Mouse (Mus musculus) left cerebral cortex, postnatal 25 days (tissue): ENCODE measurements at regions not wholly inside any gene's neighbourhood (a gene's known extent, or its start where the extent isn't known, plus 50 kb on each side); places are given as distances from the start of the nearest gene placed in this dataset.

Experiments
- DNase-seq, 2 experiments: peaks; one replicate each; pipeline ENCODE4 v3.0.0; 2022; ENCODE audit warnings: low spot score in 2 of 2, mixed read lengths in 1 of 2
- intact Hi-C: fragments of 180-260 bp; cut with DNase I; formaldehyde crosslinking; loops from one replicate; pipeline ENCODE4 v1.15.1; 2025

DNA sequence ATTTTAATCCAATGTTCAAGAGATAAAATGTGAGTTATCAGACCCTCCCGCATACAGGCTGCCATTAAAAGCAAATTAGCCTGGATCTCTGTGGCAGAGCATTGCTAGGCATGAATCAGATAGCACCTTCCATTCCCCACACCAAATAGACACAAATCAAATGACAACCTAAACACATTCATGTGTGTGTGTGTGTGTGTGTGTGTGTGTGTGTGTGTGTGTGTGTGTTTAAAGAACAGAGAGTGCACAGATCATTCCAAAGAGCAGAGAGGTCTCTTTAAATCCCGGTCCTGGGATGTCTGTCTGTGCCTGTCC is 226.5 kb upstream of the Arrdc4 start:
- intact Hi-C loops = loop anchor here (5.0 to 10.0 kb wide), 3 partner anchors 492 to 1389 kb away; partner anchors contain the start of gene Nr2f2
- no peak for DNase-seq

DNA sequence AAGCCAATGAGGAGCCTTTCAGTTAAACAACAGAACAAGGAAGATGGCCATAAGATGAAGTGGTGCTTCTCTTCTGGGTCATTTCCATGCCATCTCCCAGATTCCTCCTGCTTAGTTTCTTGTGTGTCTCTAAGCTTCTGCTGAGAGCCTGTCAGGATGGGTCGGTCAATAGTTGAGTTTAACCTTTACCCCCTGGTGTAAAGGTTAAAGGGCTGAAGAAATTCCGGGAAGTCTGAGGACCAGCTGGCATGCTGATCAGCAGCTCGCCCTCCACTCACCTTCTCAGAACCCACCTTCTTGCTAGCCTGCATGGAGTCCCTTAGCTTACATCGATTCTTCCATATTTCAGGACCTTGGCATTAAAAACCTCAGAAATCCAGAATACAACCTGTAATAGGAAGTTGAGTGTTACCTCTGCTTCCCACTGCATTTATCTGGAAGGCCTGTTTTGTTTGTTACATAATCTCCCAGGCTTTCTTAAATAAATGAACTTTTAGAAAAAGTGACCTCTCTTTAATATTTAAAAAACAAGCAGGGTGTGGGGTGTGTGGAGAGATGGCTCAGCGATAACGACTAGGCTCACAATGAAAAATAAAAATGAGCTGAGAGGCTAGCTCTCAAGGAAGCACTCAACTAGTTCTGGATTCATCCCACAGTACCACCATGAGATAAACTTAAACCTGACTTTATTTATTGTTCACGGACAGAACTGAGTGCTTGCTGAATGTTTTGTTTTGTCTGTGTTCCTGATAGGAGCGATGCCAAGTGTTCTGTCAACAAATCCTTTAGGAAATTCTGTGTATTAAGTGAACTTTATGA is 225.9 kb upstream of the Arrdc4 start:
- DNase-seq = no peak
- intact Hi-C loops = loop anchor here (5.0 to 10.0 kb wide), 3 partner anchors 492 to 1390 kb away; partner anchors contain the start of gene Nr2f2

GRCm38 (mm10) chr7:68945886-68946863 is 197.1 kb upstream of the Arrdc4 start:
- DNase-seq = no peak
- intact Hi-C loops = no loop called here

GRCm38 (mm10) chr7:68930627-68931334 is 181.7 kb upstream of the Arrdc4 start:
- intact Hi-C loops = no loop called here
- no peak for DNase-seq

GRCm38 (mm10) chr7:68929669-68930068 is 180.6 kb upstream of the Arrdc4 start:
- intact Hi-C loops = no loop called here
- DNase-seq = no peak

DNA sequence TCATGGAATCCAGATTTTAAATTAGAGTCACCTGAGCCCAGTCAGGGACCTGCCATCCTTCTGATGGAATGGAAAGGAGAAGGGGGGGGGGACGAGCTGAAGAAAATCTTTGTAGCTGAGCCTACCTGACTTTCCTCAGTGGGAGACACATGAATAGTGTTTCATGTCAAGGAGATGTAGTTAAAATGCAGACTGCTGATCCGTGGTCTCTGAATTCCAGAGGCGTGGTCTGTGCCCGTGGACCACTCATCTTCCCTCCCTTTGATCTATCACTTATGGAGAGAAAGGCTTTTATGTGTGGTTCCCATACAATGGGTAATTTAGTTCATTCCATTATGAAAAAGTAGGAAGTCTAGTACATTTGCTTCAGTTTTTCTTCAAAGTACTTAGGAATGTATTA is 176.6 kb upstream of the Arrdc4 start:
- no peak for DNase-seq
- intact Hi-C loops = no loop called here

GRCm38 (mm10) chr7:68918632-68919435 is 169.8 kb upstream of the Arrdc4 start:
- intact Hi-C loops = loop anchor here (10.0 kb wide), 1 partner anchor 316 kb away; no protein-coding TSS in a partner anchor
- no peak for DNase-seq

GRCm38 (mm10) chr7:68917876-68918200 is 168.8 kb upstream of the Arrdc4 start:
- DNase-seq = no peak
- intact Hi-C loops = loop anchor here (10.0 kb wide), 1 partner anchor 317 kb away; no protein-coding TSS in a partner anchor

DNA sequence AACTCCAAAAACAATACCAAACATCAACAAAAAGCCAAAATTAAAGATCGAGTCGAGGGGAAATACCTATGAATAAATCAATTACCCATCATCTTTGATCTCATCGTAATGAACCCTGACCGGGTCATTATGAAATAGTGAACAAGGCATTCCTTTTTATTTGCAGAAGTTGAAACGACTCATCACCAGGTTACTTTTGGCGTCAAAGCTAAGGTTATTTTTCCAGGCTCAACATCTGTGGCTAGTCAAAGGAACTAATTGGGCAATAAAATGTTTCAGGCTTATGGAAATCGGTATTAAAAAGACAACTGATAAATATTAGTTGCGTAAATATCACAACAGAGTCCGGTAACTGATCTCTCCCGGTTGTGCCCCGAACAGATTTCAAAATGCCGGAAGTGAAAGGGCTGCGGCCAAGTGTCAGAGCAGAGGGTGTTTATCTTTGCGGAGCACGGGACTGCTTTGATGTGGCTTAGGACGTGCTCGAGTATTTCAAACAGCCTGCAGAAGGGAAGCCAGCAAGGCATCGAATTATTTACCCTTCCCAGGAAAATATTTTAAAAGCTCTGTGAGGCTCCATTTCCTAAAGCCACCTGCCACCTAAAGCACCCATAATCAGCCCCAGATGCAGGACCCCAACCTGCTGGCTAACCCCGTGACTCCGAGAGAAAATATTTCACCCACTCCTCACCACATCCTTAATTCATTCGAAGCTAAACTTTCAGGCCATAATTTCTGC is 168.3 kb upstream of the Arrdc4 start:
- intact Hi-C loops = loop anchor here (10.0 kb wide), 1 partner anchor 317 kb away; no protein-coding TSS in a partner anchor

DNA sequence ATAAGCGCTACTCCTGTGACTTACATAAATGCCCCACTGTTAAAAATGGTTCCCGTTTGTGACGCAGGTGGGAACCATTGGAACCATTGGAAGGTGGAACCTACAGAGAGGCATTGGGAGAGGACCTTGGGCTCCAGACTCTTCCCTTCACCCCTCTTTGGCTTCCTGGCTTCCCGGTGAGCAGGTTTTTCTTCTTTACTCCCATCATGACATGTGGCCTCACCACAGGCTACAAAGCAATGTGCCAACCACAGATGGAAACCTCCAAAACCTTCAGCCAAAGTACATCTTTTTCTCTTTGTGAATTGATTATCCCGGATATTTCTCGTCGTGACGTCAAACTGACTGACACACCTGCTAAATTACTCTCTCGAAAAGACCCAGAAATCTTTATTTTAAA is 166.9 kb upstream of the Arrdc4 start:
- intact Hi-C loops = loop anchor here (10.0 kb wide), 1 partner anchor 319 kb away; no protein-coding TSS in a partner anchor

More for the DNA sequence above, 168.3 kb upstream of the Arrdc4 start:
- no peak for DNase-seq

GRCm38 (mm10) chr7:68914344-68914743 is 165.3 kb upstream of the Arrdc4 start:
- DNase-seq = peak; percentile 54 to 86
- intact Hi-C loops = loop anchor here (10.0 kb wide), 1 partner anchor 320 kb away; no protein-coding TSS in a partner anchor

More for the DNA sequence above, 166.9 kb upstream of the Arrdc4 start:
- DNase-seq = no peak

DNA sequence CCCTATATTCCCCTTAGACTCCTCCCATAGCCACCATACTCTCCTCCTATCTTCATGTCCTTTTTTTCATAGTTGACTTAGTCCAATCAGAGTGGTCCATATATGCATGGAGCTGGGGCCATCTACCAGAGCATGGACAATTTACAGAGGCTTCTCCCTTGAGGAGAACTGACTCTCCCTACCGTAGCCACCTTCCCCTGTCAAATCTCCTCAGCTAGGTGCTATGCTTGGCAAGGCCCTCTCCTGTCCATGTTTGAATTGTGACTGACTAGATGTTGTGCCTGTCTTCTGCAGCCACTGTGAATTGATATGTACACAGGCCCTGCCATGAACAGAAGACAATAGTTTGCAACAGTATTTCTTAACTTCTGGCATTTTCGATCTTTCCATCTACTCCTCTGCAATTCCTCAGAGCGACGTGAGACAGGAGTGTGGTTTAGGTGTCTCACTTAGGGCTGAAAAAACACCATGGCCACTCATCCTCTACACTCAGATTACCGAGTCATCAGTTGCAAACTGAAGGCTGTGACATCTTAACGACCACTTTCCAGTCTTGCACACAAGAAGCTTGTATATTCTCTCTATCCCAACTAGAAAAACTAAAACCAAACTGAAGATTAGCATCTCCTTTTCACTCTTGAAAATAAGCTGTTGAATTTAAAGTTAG is 163.1 kb upstream of the Arrdc4 start:
- intact Hi-C loops = loop anchor here (10.0 kb wide), 1 partner anchor 323 kb away; no protein-coding TSS in a partner anchor
- no peak for DNase-seq

- intact Hi-C loops = loop anchor here (10.0 kb wide), 1 partner anchor 323 kb away; no protein-coding TSS in a partner anchor
- DNase-seq = no peak
Measured at GRCm38 (mm10) chr7:68911562-68911961, 162.5 kb upstream of the Arrdc4 start.

DNA sequence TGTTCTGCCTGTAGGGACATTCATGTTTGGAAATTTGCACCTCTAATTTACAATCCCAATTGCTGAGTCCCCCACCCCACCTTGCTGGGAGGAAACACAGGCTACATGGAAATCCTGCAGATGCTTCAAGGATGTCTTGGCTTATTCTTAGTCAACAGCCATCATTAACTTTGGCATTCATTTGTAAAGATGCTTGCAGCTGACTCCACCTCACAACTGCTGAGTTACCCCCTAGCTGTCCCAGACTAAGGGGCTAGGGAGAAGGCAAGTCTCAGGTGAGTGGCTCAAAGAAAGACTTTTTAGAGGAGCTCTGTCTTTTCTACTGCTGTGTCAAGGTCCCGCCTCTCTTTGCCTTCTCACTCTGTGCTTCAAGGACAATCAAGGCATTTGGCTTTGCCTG is 160.7 kb upstream of the Arrdc4 start:
- DNase-seq = no peak
- intact Hi-C loops = loop anchor here (5.0 to 10.0 kb wide), 2 partner anchors 52 to 325 kb away; no protein-coding TSS in a partner anchor

- intact Hi-C loops = loop anchor here (5.0 kb wide), 1 partner anchor 51 kb away; no protein-coding TSS in a partner anchor
Measured at GRCm38 (mm10) chr7:68908401-68908834, 159.4 kb upstream of the Arrdc4 start.

GRCm38 (mm10) chr7:68907867-68908266 is 158.8 kb upstream of the Arrdc4 start:
- no peak for DNase-seq
- intact Hi-C loops = loop anchor here (5.0 kb wide), 1 partner anchor 51 kb away; no protein-coding TSS in a partner anchor

More at GRCm38 (mm10) chr7:68908401-68908834, 159.4 kb upstream of the Arrdc4 start:
- peak; percentile 39 to 77 for DNase-seq

DNA sequence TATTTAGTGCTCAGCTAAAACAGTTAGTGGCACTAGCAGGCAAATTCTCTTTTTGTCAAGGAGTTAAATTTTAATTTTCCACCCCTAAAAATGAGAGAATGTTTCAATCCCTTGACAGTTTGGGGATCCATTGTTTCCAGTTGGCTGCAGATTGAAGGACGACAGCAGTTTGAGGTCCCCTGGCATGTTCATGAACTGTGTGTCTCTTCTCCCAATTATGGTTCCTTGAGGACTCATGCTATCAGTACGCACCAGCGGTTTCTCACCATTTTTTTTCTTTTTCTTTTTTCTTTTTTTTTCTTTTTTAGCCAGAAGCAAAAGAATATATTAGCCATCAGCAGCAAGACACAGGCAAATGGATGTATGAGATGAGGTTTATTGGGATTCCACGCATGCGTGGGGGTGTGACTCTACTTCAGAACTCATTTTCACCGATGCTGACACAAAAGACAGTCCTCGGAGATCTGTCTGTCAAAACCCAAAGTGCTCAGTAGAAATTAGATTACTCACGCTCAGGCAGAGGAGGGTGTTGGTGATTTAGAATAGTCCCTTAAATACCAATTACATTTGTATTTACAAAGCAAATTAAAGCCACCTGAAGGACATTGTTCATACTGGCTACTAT is 157.8 kb upstream of the Arrdc4 start:
- intact Hi-C loops = loop anchor here (1.0 to 5.0 kb wide), 2 partner anchors 50 to 74 kb away; no protein-coding TSS in a partner anchor
- DNase-seq = no peak
